Mouse (Mus musculus): Measurements from ENCODE around the gene Eva1a. TPM values are rescaled to one million over a fixed set of nuclear protein-coding genes. Genes with fewer than 3 reads are reported as not detected.

Gene Eva1a
- polyA plus RNA-seq, 1 experiment from 2014 or later, result 4.2 TPM

GRCm38 (mm10) chr6:82110473-82110872 is 69.6 kb downstream of the Eva1a start:
- Histone ChIP-seq H3K4me1 (replicated peaks; ENCODE audit: control insufficient read depth, insufficient read depth, low read length) (no peaks in the 10 kb centered on the region), H3K4me3 (ENCODE audit: low read depth, low read length) (no peak overlapping the region), H3K9me3 (ENCODE audit: control insufficient read depth, low read length) (no peaks in the 10 kb centered on the region), H3K27ac (ENCODE audit: low read depth, low read length) (no peak overlapping the region), H3K27me3 (replicated peaks; ENCODE audit: control insufficient read depth, insufficient read depth, low read length) (no peaks in the 10 kb centered on the region), H3K9ac (ENCODE audit: low read depth, low read length) (no peak overlapping the region), H3K4me2 (no peak overlapping the region), H3K36me3 (ENCODE audit: control insufficient read depth, insufficient read depth, low read length) (no peaks in the 10 kb centered on the region)
- no peak for ATAC-seq (replicated peaks; ENCODE audit: low FRiP score)
- 89% methylated on average over 7 of the region's 7 CpGs for WGBS
- no peak for DNase-seq (ENCODE audit: low spot score)

DNA sequence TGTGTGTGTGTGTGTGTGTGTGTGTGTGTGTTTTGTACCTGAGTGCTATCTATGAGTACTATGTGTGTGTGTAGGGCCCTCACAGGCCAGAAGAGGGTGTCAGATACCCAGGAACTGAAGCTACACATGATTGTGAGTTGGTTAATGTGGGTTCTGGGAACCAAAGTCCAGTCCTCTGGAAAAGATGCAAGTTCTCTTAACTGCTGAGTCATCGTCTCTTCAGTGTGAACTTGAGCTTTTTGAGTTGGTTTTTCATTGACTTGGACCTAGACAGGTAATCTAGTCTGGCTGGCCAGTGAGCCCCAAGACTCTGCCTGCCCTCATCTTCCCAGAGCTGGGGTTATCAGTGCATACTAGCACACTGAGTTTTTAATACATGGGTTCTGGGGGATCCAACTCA is 70.3 kb downstream of the Eva1a start:
- H3K4me1 ChIP-seq (replicated peaks; ENCODE audit: control insufficient read depth, insufficient read depth, low read length), result no peaks in the 10 kb centered on the region
- no peaks in the 10 kb centered on the region for H3K36me3 ChIP-seq (ENCODE audit: control insufficient read depth, insufficient read depth, low read length)
- no peak overlapping the region for H3K27ac ChIP-seq (ENCODE audit: low read depth, low read length)
- H3K9me3 ChIP-seq (ENCODE audit: control insufficient read depth, low read length), result no peaks in the 10 kb centered on the region
- DNase-seq (ENCODE audit: low spot score) (no peak), ATAC-seq (replicated peaks; ENCODE audit: low FRiP score) (no peak)
- H3K9ac ChIP-seq (ENCODE audit: low read depth, low read length), result no peak overlapping the region
- H3K4me2 ChIP-seq, result no peak overlapping the region
- H3K27me3 ChIP-seq (replicated peaks; ENCODE audit: control insufficient read depth, insufficient read depth, low read length), result no peaks in the 10 kb centered on the region
- H3K4me3 ChIP-seq (ENCODE audit: low read depth, low read length), result no peak overlapping the region
- WGBS, result 90% methylated on average over 1 of the region's 1 CpGs

GRCm38 (mm10) chr6:82111540-82111939 is 70.7 kb downstream of the Eva1a start:
- WGBS, result 76% methylated on average over 3 of the region's 3 CpGs
- Histone ChIP-seq H3K4me1 (replicated peaks; ENCODE audit: control insufficient read depth, insufficient read depth, low read length) (no peaks in the 10 kb centered on the region), H3K4me2 (no peak overlapping the region), H3K27me3 (replicated peaks; ENCODE audit: control insufficient read depth, insufficient read depth, low read length) (no peaks in the 10 kb centered on the region), H3K36me3 (ENCODE audit: control insufficient read depth, insufficient read depth, low read length) (no peaks in the 10 kb centered on the region), H3K9ac (ENCODE audit: low read depth, low read length) (no peak overlapping the region), H3K9me3 (ENCODE audit: control insufficient read depth, low read length) (no peaks in the 10 kb centered on the region), H3K27ac (ENCODE audit: low read depth, low read length) (no peak overlapping the region), H3K4me3 (ENCODE audit: low read depth, low read length) (no peak overlapping the region)
- DNase-seq (ENCODE audit: low spot score) (no peak), ATAC-seq (replicated peaks; ENCODE audit: low FRiP score) (no peak)

GRCm38 (mm10) chr6:82112127-82113090 is 71.6 kb downstream of the Eva1a start:
- no peak overlapping the region for H3K4me3 ChIP-seq (ENCODE audit: low read depth, low read length)
- no peak overlapping the region for H3K9ac ChIP-seq (ENCODE audit: low read depth, low read length)
- no peaks in the 10 kb centered on the region for H3K4me1 ChIP-seq (replicated peaks; ENCODE audit: control insufficient read depth, insufficient read depth, low read length)
- no peak overlapping the region for H3K27ac ChIP-seq (ENCODE audit: low read depth, low read length)
- DNase-seq (ENCODE audit: low spot score), result no peak
- WGBS, result 76% methylated on average over 14 of the region's 14 CpGs
- no peaks in the 10 kb centered on the region for H3K27me3 ChIP-seq (replicated peaks; ENCODE audit: control insufficient read depth, insufficient read depth, low read length)
- no peak overlapping the region for H3K4me2 ChIP-seq
- no peak for ATAC-seq (replicated peaks; ENCODE audit: low FRiP score)
- no peaks in the 10 kb centered on the region for H3K9me3 ChIP-seq (ENCODE audit: control insufficient read depth, low read length)
- no peaks in the 10 kb centered on the region for H3K36me3 ChIP-seq (ENCODE audit: control insufficient read depth, insufficient read depth, low read length)

- WGBS, result 49% methylated on average over 3 of the region's 3 CpGs
- H3K4me3 ChIP-seq (ENCODE audit: low read depth, low read length), result no peak overlapping the region
- no peaks in the 10 kb centered on the region for H3K4me1 ChIP-seq (replicated peaks; ENCODE audit: control insufficient read depth, insufficient read depth, low read length)
- no peaks in the 10 kb centered on the region for H3K9me3 ChIP-seq (ENCODE audit: control insufficient read depth, low read length)
- H3K36me3 ChIP-seq (ENCODE audit: control insufficient read depth, insufficient read depth, low read length), result no peaks in the 10 kb centered on the region
- no peak overlapping the region for H3K9ac ChIP-seq (ENCODE audit: low read depth, low read length)
- ATAC-seq (replicated peaks; ENCODE audit: low FRiP score), result no peak
- DNase-seq (ENCODE audit: low spot score), result no peak
- H3K27ac ChIP-seq (ENCODE audit: low read depth, low read length), result no peak overlapping the region
- no peak overlapping the region for H3K4me2 ChIP-seq
- H3K27me3 ChIP-seq (replicated peaks; ENCODE audit: control insufficient read depth, insufficient read depth, low read length), result no peaks in the 10 kb centered on the region; the same call in 1 of the 2 replicates
Measured at GRCm38 (mm10) chr6:82115335-82115965, 74.6 kb downstream of the Eva1a start.

GRCm38 (mm10) chr6:82116176-82116575 is 75.3 kb downstream of the Eva1a start:
- Histone ChIP-seq H3K4me1 (replicated peaks; ENCODE audit: control insufficient read depth, insufficient read depth, low read length) (no peaks in the 10 kb centered on the region), H3K4me3 (ENCODE audit: low read depth, low read length) (no peak overlapping the region), H3K36me3 (ENCODE audit: control insufficient read depth, insufficient read depth, low read length) (no peaks in the 10 kb centered on the region), H3K4me2 (no peak overlapping the region), H3K27me3 (replicated peaks; ENCODE audit: control insufficient read depth, insufficient read depth, low read length) (no peaks in the 10 kb centered on the region; the same call in 1 of the 2 replicates), H3K9me3 (ENCODE audit: control insufficient read depth, low read length) (no peaks in the 10 kb centered on the region), H3K9ac (ENCODE audit: low read depth, low read length) (no peak overlapping the region), H3K27ac (ENCODE audit: low read depth, low read length) (no peak overlapping the region)
- no peak for DNase-seq (ENCODE audit: low spot score)
- no peak for ATAC-seq (replicated peaks; ENCODE audit: low FRiP score)
- WGBS, result 45% methylated on average over 3 of the region's 3 CpGs

DNA sequence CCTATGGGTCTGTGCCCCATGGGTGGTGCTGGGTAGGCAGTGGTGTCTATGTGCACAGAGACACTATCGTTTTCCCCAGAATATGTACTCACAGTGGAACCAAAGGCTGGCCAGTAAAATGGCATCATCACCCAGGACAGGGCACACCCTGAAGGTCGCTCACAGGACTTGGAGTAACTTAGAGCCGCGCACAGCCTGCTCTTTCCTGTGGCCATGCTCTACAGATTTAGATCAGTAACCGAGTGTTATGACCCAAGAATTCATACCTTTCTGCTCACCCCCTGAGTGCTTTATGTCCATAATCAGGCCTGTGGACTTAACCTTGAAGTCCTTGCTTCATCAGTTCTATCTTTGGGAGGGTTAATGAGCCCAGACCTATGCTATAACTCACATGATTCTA is 77.0 kb downstream of the Eva1a start:
- H3K36me3 ChIP-seq (ENCODE audit: control insufficient read depth, insufficient read depth, low read length), result no peaks in the 10 kb centered on the region
- no peaks in the 10 kb centered on the region; the same call in 1 of the 2 replicates for H3K27me3 ChIP-seq (replicated peaks; ENCODE audit: control insufficient read depth, insufficient read depth, low read length)
- H3K4me1 ChIP-seq (replicated peaks; ENCODE audit: control insufficient read depth, insufficient read depth, low read length), result no peaks in the 10 kb centered on the region
- no peak overlapping the region for H3K9ac ChIP-seq (ENCODE audit: low read depth, low read length)
- ATAC-seq (replicated peaks; ENCODE audit: low FRiP score) (no peak), DNase-seq (ENCODE audit: low spot score) (no peak)
- H3K27ac ChIP-seq (ENCODE audit: low read depth, low read length), result no peak overlapping the region
- no peaks in the 10 kb centered on the region for H3K9me3 ChIP-seq (ENCODE audit: control insufficient read depth, low read length)
- 86% methylated on average over 5 of the region's 5 CpGs for WGBS
- H3K4me2 ChIP-seq, result no peak overlapping the region
- no peak overlapping the region for H3K4me3 ChIP-seq (ENCODE audit: low read depth, low read length)

DNA sequence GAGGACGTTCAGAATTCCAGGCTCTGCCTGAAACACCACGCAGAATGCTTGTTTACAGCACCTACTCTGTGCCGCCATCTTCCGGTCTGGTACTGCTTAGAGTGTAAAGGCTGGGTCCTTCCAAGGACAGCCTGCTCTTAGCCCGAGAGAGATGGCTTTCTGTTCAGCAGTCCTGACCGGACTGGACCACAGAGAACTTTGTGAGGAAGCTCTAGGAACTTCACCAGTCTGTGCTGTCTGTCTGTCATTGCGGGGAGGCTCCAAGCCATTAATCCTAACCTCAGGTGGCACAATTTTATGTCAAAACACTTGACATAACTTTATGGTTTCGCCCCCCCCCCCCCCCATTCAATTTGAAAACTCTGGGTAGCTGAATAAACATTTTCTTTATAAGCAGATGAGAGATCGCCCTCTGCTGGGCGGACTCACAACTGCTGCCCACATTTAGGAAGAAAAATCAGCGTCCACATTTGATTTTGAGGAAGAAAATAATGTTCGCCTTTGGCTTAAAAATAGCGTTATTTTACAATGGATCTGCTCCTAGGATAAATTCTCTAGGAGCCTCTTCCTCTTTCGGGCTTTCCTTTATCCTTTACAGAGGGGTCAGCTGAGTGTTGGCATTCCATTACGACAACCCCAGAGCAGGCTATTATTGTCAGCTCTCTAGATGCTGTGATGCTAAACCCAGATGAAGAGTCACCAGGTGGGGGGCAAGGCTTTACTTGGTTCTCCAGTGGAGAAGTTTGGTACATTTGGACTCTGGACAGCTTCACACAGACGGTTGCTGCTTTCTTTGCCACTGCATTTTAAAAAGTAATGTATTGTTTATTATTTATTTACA is 78.7 kb downstream of the Eva1a start:
- Histone ChIP-seq H3K4me2 (peak overlapping the region; percentile 25; the same call in 1 of the 2 replicates), H3K27me3 (replicated peaks; ENCODE audit: control insufficient read depth, insufficient read depth, low read length) (no peaks in the 10 kb centered on the region; the same call in 1 of the 2 replicates), H3K27ac (ENCODE audit: low read depth, low read length) (no peak overlapping the region), H3K36me3 (ENCODE audit: control insufficient read depth, insufficient read depth, low read length) (no peaks in the 10 kb centered on the region), H3K4me3 (ENCODE audit: low read depth, low read length) (no peak overlapping the region), H3K9ac (ENCODE audit: low read depth, low read length) (no peak overlapping the region), H3K4me1 (replicated peaks; ENCODE audit: control insufficient read depth, insufficient read depth, low read length) (no peaks in the 10 kb centered on the region), H3K9me3 (ENCODE audit: control insufficient read depth, low read length) (no peaks in the 10 kb centered on the region)
- ATAC-seq (replicated peaks; ENCODE audit: low FRiP score) (no peak), DNase-seq (ENCODE audit: low spot score) (no peak)
- WGBS, result 26% methylated on average over 16 of the region's 16 CpGs
